Mouse (Mus musculus): ENCODE data around the gene Mroh7. TPM values are rescaled to one million over a fixed set of nuclear protein-coding genes. Genes with fewer than 3 reads are reported as not detected.
A peak's percentile ranks its signal among the peaks of the same experiment; 100 is the strongest.

Mroh7 gene
- polyA plus RNA-seq, 1 experiment from 2014 or later = 0.38 TPM

DNA sequence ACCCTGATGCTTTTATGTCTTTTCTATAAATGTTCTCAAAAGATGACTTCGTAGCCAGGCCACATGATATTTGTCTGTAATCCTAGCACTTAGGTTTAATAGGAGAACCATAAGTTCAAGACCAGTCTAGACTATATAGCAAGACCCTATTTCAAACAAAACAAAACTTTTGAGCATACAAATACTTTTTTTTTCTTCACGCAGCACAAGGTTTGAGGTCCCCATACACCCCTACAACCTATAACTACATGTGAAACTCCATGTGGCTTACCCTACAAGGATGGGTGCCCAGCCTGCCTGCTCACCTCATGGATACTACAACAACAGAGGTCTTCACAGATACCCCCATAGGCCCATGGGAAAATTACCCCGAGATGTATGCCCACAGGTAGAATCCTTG lies 51.6 kb downstream of the Mroh7 start:
- no peaks in the 10 kb centered on the region for H3K27me3 ChIP-seq (ENCODE audit: control insufficient read depth, insufficient read depth, low read depth, low read length)
- H3K9me3 ChIP-seq (replicated peaks; ENCODE audit: control insufficient read depth, low read length, poor library complexity, severe bottlenecking) = no peaks in the 10 kb centered on the region
- no peak overlapping the region for H3K27ac ChIP-seq (ENCODE audit: low read length)
- H3K9ac ChIP-seq (ENCODE audit: low read depth, low read length) = peak overlapping the region; percentile 83; the same call in 1 of the 2 replicates
- peaks cover 7% of the 10 kb centered on the region for H3K4me1 ChIP-seq (ENCODE audit: control insufficient read depth, insufficient read depth, low read length)
- peaks cover 8% of the 10 kb centered on the region; the same call in 1 of the 2 replicates for H3K36me3 ChIP-seq (ENCODE audit: control insufficient read depth, insufficient read depth, low read length)
- H3K4me3 ChIP-seq (ENCODE audit: low read depth, low read length) = peak overlapping the region; percentile 68
- H3K4me2 ChIP-seq (ENCODE audit: low read length) = peak overlapping the region; percentile 84
- ATAC-seq = peak; percentile 68
- 52% methylated on average over 3 of the region's 3 CpGs for WGBS

DNA sequence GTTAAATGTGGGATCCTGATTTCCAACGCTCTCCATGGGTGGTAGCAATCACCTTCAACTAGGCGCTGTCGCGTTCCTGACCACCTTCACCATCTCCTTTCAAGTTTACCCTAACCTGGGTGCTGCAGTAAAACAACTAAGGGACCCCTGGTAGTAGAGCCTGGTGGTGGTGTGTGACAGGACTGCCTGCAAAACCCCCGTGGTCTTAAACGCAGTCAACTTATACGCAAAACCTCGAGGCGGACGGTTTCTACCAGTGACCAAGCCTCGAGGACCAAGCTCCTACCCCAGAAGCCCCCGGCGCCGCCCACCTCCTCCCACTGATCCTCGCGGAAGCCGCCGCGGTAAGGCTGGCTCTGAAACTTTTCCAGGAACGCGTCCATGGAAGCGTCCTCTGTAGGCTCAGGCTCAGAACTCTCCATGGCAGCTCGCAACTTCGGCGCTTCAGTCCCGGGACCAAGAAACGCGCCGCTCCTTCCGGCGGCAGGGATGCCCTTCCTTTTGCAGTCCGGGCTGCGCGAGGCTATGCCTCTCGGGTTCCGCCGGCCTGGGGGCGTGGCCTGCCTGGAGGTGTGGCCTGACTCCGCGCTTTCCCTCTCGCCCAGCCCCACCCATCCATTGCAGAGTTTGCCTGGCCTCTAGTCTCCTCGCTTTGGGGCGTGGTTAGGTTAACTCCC lies 52.1 kb downstream of the Mroh7 start, which contains the start of gene Ttc4:
Gene Ttc4 (minus strand): TSS at position 503 of the 677 bp plus-strand sequence.
- H3K4me2 ChIP-seq (ENCODE audit: low read length) = peak within 1 kb of the TSS; percentile 84
- H3K9ac ChIP-seq (ENCODE audit: low read depth, low read length) = peak within 1 kb of the TSS; percentile 83
- no peak within 1 kb of the TSS for H3K27ac ChIP-seq (ENCODE audit: low read length)
- no peaks in the 10 kb centered on the region for H3K9me3 ChIP-seq (replicated peaks; ENCODE audit: control insufficient read depth, low read length, poor library complexity, severe bottlenecking)
- H3K4me1 ChIP-seq (ENCODE audit: control insufficient read depth, insufficient read depth, low read length) = peaks cover 7% of the 10 kb centered on the region
- under 1% methylated on average over 43 of the region's 43 CpGs for WGBS
- peak; percentile 95 for ATAC-seq
- H3K4me3 ChIP-seq (ENCODE audit: low read depth, low read length) = peak within 1 kb of the TSS; percentile 68
- no peaks in the 10 kb centered on the region for H3K27me3 ChIP-seq (ENCODE audit: control insufficient read depth, insufficient read depth, low read depth, low read length)
- peaks cover 9% of the 10 kb centered on the region for H3K36me3 ChIP-seq (ENCODE audit: control insufficient read depth, insufficient read depth, low read length)

DNA sequence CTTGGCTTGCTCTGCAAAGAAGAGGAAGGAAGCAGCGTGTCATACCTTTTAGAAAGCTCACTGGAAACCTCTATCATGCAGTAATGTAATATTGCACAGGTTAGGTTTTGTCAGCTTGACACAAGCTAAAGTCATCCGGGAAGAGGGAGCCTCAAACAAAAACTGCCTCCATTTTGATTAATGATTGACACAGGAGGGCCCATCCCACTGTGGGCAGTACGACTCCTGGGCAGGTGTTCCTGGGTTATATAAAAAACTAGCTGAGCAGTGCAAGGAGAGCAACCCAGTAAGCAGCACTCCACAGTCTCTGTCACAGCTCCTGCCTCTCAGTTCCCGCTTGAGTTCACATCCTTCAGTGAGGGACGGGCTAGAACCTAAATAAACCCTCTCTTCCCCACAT lies 54.0 kb downstream of the Mroh7 start:
- H3K9ac ChIP-seq (ENCODE audit: low read depth, low read length) = no peak overlapping the region
- 94% methylated on average over 5 of the region's 5 CpGs for WGBS
- no peaks in the 10 kb centered on the region for H3K27me3 ChIP-seq (ENCODE audit: control insufficient read depth, insufficient read depth, low read depth, low read length)
- no peak overlapping the region for H3K4me3 ChIP-seq (ENCODE audit: low read depth, low read length)
- H3K27ac ChIP-seq (ENCODE audit: low read length) = no peak overlapping the region
- peaks cover 15% of the 10 kb centered on the region for H3K36me3 ChIP-seq (ENCODE audit: control insufficient read depth, insufficient read depth, low read length)
- H3K4me2 ChIP-seq (ENCODE audit: low read length) = no peak overlapping the region
- peaks cover 7% of the 10 kb centered on the region for H3K4me1 ChIP-seq (ENCODE audit: control insufficient read depth, insufficient read depth, low read length)
- no peaks in the 10 kb centered on the region for H3K9me3 ChIP-seq (replicated peaks; ENCODE audit: control insufficient read depth, low read length, poor library complexity, severe bottlenecking)
- ATAC-seq = no peak

DNA sequence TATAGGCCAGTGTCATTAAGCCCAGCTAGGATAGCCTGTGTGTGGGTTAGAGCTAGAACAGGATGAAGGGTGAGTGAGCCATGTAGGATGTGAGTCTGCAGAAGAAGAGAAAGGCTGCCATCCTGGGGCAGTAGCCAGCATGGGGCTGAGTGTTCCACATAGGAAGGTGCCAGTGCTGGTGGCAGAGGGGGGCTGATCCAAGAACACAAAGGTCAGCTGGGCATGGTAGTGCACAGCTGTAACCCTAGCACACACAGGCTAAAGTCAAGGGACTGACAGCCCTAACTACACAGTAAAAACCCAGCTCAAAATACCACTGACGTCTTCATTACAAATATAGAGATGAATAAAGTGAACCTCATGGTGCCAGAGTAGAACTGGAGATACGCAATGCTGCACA lies 64.2 kb downstream of the Mroh7 start:
- WGBS = 93% methylated on average over 2 of the region's 2 CpGs
- Histone ChIP-seq H3K4me3 (ENCODE audit: low read depth, low read length) (no peak overlapping the region), H3K4me2 (ENCODE audit: low read length) (no peak overlapping the region), H3K27me3 (ENCODE audit: control insufficient read depth, insufficient read depth, low read depth, low read length) (no peaks in the 10 kb centered on the region), H3K4me1 (ENCODE audit: control insufficient read depth, insufficient read depth, low read length) (no peaks in the 10 kb centered on the region), H3K27ac (ENCODE audit: low read length) (no peak overlapping the region), H3K9me3 (replicated peaks; ENCODE audit: control insufficient read depth, low read length, poor library complexity, severe bottlenecking) (no peaks in the 10 kb centered on the region), H3K36me3 (ENCODE audit: control insufficient read depth, insufficient read depth, low read length) (peaks cover 47% of the 10 kb centered on the region), H3K9ac (ENCODE audit: low read depth, low read length) (no peak overlapping the region)
- no peak for ATAC-seq

DNA sequence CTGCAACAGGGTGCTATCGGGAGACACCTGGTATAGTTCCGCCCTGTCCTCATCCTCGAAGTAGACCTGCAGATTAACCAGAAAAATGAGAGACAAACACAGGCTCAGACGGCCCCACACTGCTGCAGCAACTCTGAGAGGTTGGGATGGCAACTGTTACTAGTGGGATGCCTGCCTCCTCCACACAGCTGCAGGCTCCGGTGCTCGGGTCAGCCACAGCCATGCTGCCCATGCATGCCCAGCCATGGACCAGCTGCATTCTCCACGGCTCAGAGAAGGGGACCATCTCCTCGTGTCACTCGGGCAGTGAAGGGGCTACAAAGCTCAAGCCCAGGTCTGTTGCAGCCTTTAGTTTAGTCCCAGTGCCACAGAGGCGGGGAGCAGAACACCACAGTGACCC lies 65.1 kb downstream of the Mroh7 start:
- Histone ChIP-seq H3K9ac (ENCODE audit: low read depth, low read length) (no peak overlapping the region), H3K4me1 (ENCODE audit: control insufficient read depth, insufficient read depth, low read length) (no peaks in the 10 kb centered on the region), H3K4me3 (ENCODE audit: low read depth, low read length) (no peak overlapping the region), H3K36me3 (ENCODE audit: control insufficient read depth, insufficient read depth, low read length) (peaks cover 49% of the 10 kb centered on the region), H3K4me2 (ENCODE audit: low read length) (no peak overlapping the region), H3K27me3 (ENCODE audit: control insufficient read depth, insufficient read depth, low read depth, low read length) (no peaks in the 10 kb centered on the region), H3K27ac (ENCODE audit: low read length) (no peak overlapping the region), H3K9me3 (replicated peaks; ENCODE audit: control insufficient read depth, low read length, poor library complexity, severe bottlenecking) (no peaks in the 10 kb centered on the region)
- 97% methylated on average over 10 of the region's 10 CpGs for WGBS
- no peak for ATAC-seq

DNA sequence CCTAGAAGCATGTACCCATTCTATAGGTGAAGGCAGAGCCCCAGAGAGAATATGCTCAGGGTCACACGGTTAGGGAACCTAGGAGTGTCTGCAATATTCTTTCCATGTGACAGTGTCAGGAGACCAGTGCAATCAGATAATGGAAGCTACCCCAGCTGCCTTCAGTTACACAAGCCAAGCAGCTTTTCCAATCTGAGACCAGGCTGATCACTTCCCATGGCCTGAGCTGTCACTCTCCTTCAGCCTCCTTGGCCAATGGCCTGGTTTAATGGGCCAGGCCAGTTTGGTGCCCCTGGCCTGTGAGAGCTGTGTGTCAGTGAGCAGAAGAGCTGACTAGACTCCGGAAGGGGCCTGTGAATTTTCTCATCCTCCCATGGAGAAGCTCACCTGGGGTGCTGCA lies 65.5 kb downstream of the Mroh7 start:
- H3K4me1 ChIP-seq (ENCODE audit: control insufficient read depth, insufficient read depth, low read length) = no peaks in the 10 kb centered on the region
- no peak overlapping the region for H3K4me2 ChIP-seq (ENCODE audit: low read length)
- H3K9me3 ChIP-seq (replicated peaks; ENCODE audit: control insufficient read depth, low read length, poor library complexity, severe bottlenecking) = no peaks in the 10 kb centered on the region
- H3K4me3 ChIP-seq (ENCODE audit: low read depth, low read length) = no peak overlapping the region
- no peak overlapping the region for H3K9ac ChIP-seq (ENCODE audit: low read depth, low read length)
- peaks cover 45% of the 10 kb centered on the region for H3K36me3 ChIP-seq (ENCODE audit: control insufficient read depth, insufficient read depth, low read length)
- H3K27ac ChIP-seq (ENCODE audit: low read length) = no peak overlapping the region
- 94% methylated on average over 2 of the region's 2 CpGs for WGBS
- H3K27me3 ChIP-seq (ENCODE audit: control insufficient read depth, insufficient read depth, low read depth, low read length) = no peaks in the 10 kb centered on the region
- ATAC-seq = no peak

DNA sequence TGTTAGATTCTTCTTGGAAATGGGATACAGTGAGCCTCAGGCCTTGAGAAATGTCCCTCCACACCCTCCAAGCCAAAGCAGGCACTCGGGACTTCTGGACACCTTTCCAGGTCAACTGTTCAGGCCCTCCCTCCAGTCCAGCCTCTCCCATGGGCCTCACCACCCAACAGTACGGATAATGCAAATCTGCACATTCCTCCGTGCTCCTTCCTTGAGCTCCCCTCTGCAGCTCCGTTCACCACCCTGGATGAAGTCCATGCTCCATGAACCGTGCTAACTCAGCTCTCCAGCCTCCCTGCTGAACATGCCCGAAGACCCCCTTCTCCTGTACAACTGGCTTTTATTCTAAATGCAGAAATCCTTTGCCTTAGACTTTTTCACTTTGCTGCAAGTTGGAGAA lies 66.0 kb downstream of the Mroh7 start:
- no peak overlapping the region for H3K4me2 ChIP-seq (ENCODE audit: low read length)
- H3K9ac ChIP-seq (ENCODE audit: low read depth, low read length) = no peak overlapping the region
- ATAC-seq = no peak
- H3K27me3 ChIP-seq (ENCODE audit: control insufficient read depth, insufficient read depth, low read depth, low read length) = no peaks in the 10 kb centered on the region
- peaks cover 40% of the 10 kb centered on the region for H3K36me3 ChIP-seq (ENCODE audit: control insufficient read depth, insufficient read depth, low read length)
- WGBS = 88% methylated on average over 6 of the region's 6 CpGs
- no peak overlapping the region for H3K27ac ChIP-seq (ENCODE audit: low read length)
- H3K9me3 ChIP-seq (replicated peaks; ENCODE audit: control insufficient read depth, low read length, poor library complexity, severe bottlenecking) = no peaks in the 10 kb centered on the region
- no peak overlapping the region for H3K4me3 ChIP-seq (ENCODE audit: low read depth, low read length)
- H3K4me1 ChIP-seq (ENCODE audit: control insufficient read depth, insufficient read depth, low read length) = no peaks in the 10 kb centered on the region

DNA sequence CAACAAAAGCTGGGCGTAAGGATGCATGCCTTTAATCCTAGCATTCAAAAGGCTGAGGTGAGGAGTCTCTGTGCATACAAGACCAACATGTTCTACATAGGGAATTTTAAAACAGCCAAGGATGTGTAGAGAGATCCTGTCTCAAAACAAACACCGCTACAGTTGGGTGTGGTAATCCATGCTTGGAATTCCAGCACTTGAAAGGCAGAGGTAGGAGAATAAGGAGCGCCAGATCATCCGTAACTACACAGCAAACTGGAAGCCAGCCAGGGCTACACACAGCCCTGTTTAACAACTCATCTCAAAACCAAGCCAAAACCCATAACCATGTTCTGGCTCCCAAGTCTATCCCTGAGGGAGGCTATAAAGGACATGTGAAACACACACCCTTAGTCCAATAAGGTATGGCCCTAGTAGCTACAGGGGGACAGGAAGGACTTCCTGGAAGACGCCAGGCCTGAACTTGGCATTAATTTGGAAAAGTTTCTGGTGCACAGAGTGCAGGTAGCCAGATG lies 66.7 kb downstream of the Mroh7 start:
- H3K36me3 ChIP-seq (ENCODE audit: control insufficient read depth, insufficient read depth, low read length) = peaks cover 36% of the 10 kb centered on the region
- H3K27ac ChIP-seq (ENCODE audit: low read length) = no peak overlapping the region
- ATAC-seq = no peak
- 94% methylated on average over 5 of the region's 5 CpGs for WGBS
- H3K4me2 ChIP-seq (ENCODE audit: low read length) = no peak overlapping the region
- H3K27me3 ChIP-seq (ENCODE audit: control insufficient read depth, insufficient read depth, low read depth, low read length) = no peaks in the 10 kb centered on the region
- H3K4me1 ChIP-seq (ENCODE audit: control insufficient read depth, insufficient read depth, low read length) = no peaks in the 10 kb centered on the region
- no peak overlapping the region for H3K4me3 ChIP-seq (ENCODE audit: low read depth, low read length)
- no peak overlapping the region for H3K9ac ChIP-seq (ENCODE audit: low read depth, low read length)
- no peaks in the 10 kb centered on the region for H3K9me3 ChIP-seq (replicated peaks; ENCODE audit: control insufficient read depth, low read length, poor library complexity, severe bottlenecking)

DNA sequence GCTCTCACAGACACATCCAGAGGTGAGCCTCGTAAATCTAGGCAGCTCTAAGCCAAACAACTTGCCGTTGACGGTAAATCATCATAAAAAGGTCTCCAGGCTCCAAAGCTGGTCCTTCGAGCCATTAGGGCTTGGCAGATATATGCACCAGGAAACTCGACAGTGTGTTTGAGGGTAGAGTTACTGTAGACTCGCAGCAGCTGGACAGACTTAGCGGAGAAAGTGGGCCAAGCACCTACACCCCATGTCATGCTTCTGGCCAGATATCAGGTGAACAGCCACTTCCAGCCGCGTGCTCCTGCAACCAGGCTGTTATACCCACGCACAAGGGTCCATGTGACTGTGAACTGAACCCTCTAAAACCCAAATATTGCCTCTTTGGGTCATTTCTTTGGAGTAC lies 75.0 kb downstream of the Mroh7 start:
- Histone ChIP-seq H3K27ac (ENCODE audit: low read length) (no peak overlapping the region), H3K27me3 (ENCODE audit: control insufficient read depth, insufficient read depth, low read depth, low read length) (no peaks in the 10 kb centered on the region), H3K4me1 (ENCODE audit: control insufficient read depth, insufficient read depth, low read length) (peaks cover 7% of the 10 kb centered on the region), H3K36me3 (ENCODE audit: control insufficient read depth, insufficient read depth, low read length) (0 out of 2 replicates have a peak, but pooled peaks cover 3% of the 10 kb centered on the region), H3K4me2 (ENCODE audit: low read length) (no peak overlapping the region), H3K9ac (ENCODE audit: low read depth, low read length) (no peak overlapping the region), H3K4me3 (ENCODE audit: low read depth, low read length) (no peak overlapping the region), H3K9me3 (replicated peaks; ENCODE audit: control insufficient read depth, low read length, poor library complexity, severe bottlenecking) (no peaks in the 10 kb centered on the region)
- no peak for ATAC-seq
- 92% methylated on average over 10 of the region's 10 CpGs for WGBS
